Mouse (Mus musculus): ENCODE data around the gene Mlc1. TPM values are rescaled to one million over a fixed set of nuclear protein-coding genes. Genes with fewer than 3 reads are reported as not detected.

Mlc1 gene
- polyA plus RNA-seq (2012; rRNA removed): 15.1 and 20.5 TPM in 2 replicates

DNA sequence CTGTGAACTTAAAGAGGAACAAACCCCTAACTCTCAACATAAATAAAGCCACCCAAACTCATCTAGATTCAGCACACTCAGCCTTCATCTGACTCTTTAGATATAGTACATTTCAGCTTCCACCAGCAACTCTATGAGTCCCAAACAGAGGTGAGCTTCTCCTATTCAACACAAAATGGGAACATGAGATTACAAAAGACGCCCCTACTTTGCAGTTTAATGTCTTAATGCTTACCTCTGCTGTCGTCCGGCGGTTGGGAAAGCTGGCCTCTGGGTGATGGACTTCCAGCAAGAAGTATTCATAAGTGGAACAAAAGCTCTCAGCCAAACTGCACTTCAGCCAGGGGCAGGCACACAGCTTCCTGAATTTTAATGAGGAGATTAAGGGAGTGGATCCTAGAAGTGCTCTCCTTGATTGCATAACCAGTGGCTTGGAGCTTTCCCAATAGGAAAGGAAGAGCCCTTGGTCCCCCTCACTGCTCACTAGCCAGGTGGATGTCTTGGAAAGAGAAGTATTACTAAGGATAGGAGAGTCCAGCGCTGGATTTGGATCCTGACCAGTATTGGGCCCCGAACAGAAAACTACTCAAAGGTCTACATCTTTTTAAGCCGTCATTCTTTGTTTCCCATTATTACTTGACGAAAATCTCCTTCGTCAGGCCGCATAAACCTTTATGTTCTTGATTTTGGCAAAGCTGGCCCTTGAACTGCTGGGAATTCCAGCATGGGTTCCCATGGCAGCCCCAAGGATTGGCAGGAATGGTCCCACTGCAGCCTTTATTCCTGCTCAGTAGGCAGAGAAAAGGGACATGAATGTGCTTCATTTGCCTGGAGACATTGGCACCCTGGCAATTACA lies at the start of gene Mlc1:
Gene Mlc1, minus strand, starts transcription at position 727 of the 857 bp plus-strand sequence.
- peak; percentile 97 for DNase-seq (ENCODE audit: low read depth)
- no peak for TF ChIP-seq POLR2A (IDR thresholded peaks at IDR 0.05; ENCODE audit: borderline replicate concordance, extremely low read depth, insufficient read depth, insufficient read length, poor library complexity, severe bottlenecking)
- no peak for TF ChIP-seq CTCF (IDR thresholded peaks at IDR 0.05; ENCODE audit: borderline replicate concordance, extremely low read depth, insufficient read depth, insufficient read length)

- no peak for TF ChIP-seq CTCF (IDR thresholded peaks at IDR 0.05; ENCODE audit: borderline replicate concordance, extremely low read depth, insufficient read depth, insufficient read length)
- no peak for TF ChIP-seq POLR2A (IDR thresholded peaks at IDR 0.05; ENCODE audit: borderline replicate concordance, extremely low read depth, insufficient read depth, insufficient read length, poor library complexity, severe bottlenecking)
- no peak for DNase-seq (ENCODE audit: low read depth)
Observed at GRCm38 (mm10) chr15:89020492-89020891, 41.7 kb upstream of the Mlc1 start.

- DNase-seq (ENCODE audit: low read depth): no peak
- no peak for TF ChIP-seq CTCF (IDR thresholded peaks at IDR 0.05; ENCODE audit: borderline replicate concordance, extremely low read depth, insufficient read depth, insufficient read length)
- TF ChIP-seq POLR2A (IDR thresholded peaks at IDR 0.05; ENCODE audit: borderline replicate concordance, extremely low read depth, insufficient read depth, insufficient read length, poor library complexity, severe bottlenecking): no peak
Observed at GRCm38 (mm10) chr15:89020085-89020484, 41.3 kb upstream of the Mlc1 start.

DNA sequence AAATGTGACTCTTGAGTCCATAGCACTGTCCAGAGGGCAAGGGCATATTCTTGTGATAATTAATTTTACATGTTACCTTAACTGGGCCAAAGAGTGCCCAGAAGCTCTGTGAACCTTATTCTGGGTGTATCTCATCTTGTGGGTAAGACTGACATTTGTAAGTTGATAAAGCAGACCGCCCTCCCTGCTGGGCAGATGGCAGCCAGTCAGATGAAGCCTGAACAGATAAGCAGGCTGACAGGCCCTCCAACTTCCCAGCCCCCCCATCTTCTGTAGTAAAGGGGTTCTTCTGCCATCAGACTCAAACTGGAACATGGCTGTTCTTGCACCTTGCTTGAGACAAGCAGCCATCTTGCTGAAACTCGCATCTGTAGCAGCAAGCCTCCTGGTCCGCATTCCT lies 37.9 kb upstream of the Mlc1 start:
- no peak for DNase-seq (ENCODE audit: low read depth)
- no peak for TF ChIP-seq POLR2A (IDR thresholded peaks at IDR 0.05; ENCODE audit: borderline replicate concordance, extremely low read depth, insufficient read depth, insufficient read length, poor library complexity, severe bottlenecking)
- TF ChIP-seq CTCF (IDR thresholded peaks at IDR 0.05; ENCODE audit: borderline replicate concordance, extremely low read depth, insufficient read depth, insufficient read length): no peak

GRCm38 (mm10) chr15:89007781-89008180 lies 29.0 kb upstream of the Mlc1 start:
- no peak for TF ChIP-seq POLR2A (IDR thresholded peaks at IDR 0.05; ENCODE audit: borderline replicate concordance, extremely low read depth, insufficient read depth, insufficient read length, poor library complexity, severe bottlenecking)
- TF ChIP-seq CTCF (IDR thresholded peaks at IDR 0.05; ENCODE audit: borderline replicate concordance, extremely low read depth, insufficient read depth, insufficient read length): no peak
- DNase-seq (ENCODE audit: low read depth): no peak

DNA sequence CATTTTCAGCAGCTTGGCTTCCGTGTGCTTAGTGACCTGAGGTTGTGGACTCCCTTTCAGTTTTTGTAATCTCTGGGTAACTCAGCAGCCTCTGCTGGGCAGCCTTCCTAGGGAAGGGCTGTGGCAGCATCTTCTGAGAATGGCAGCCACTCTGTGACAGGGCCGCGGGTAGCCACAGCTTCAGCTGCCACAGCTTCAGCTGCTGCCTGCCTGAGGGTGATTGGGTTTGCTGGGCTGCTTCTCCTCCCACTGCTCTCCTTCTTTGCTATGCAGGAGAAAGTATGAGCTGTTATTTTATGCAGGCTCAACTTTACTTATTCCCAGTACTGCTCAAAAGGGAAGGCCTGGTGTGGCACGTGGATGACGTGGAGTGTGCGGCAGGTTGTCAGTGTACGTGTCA lies 28.2 kb upstream of the Mlc1 start:
- no peak for DNase-seq (ENCODE audit: low read depth)
- TF ChIP-seq CTCF (IDR thresholded peaks at IDR 0.05; ENCODE audit: borderline replicate concordance, extremely low read depth, insufficient read depth, insufficient read length): no peak
- no peak for TF ChIP-seq POLR2A (IDR thresholded peaks at IDR 0.05; ENCODE audit: borderline replicate concordance, extremely low read depth, insufficient read depth, insufficient read length, poor library complexity, severe bottlenecking)

GRCm38 (mm10) chr15:89001245-89001644 lies 22.4 kb upstream of the Mlc1 start:
- TF ChIP-seq CTCF (IDR thresholded peaks at IDR 0.05; ENCODE audit: borderline replicate concordance, extremely low read depth, insufficient read depth, insufficient read length): no peak
- no peak for TF ChIP-seq POLR2A (IDR thresholded peaks at IDR 0.05; ENCODE audit: borderline replicate concordance, extremely low read depth, insufficient read depth, insufficient read length, poor library complexity, severe bottlenecking)
- DNase-seq (ENCODE audit: low read depth): no peak

GRCm38 (mm10) chr15:89000367-89000766 lies 21.6 kb upstream of the Mlc1 start:
- no peak for DNase-seq (ENCODE audit: low read depth)
- TF ChIP-seq POLR2A (IDR thresholded peaks at IDR 0.05; ENCODE audit: borderline replicate concordance, extremely low read depth, insufficient read depth, insufficient read length, poor library complexity, severe bottlenecking): no peak
- TF ChIP-seq CTCF (IDR thresholded peaks at IDR 0.05; ENCODE audit: borderline replicate concordance, extremely low read depth, insufficient read depth, insufficient read length): no peak

- peak; percentile 43 for DNase-seq (ENCODE audit: low read depth)
- TF ChIP-seq POLR2A (IDR thresholded peaks at IDR 0.05; ENCODE audit: borderline replicate concordance, extremely low read depth, insufficient read depth, insufficient read length, poor library complexity, severe bottlenecking) (no peak), CTCF (IDR thresholded peaks at IDR 0.05; ENCODE audit: borderline replicate concordance, extremely low read depth, insufficient read depth, insufficient read length) (peak; percentile 47; the same call in 1 of the 2 replicates)
Observed at GRCm38 (mm10) chr15:88999124-88999523, 20.3 kb upstream of the Mlc1 start.

DNA sequence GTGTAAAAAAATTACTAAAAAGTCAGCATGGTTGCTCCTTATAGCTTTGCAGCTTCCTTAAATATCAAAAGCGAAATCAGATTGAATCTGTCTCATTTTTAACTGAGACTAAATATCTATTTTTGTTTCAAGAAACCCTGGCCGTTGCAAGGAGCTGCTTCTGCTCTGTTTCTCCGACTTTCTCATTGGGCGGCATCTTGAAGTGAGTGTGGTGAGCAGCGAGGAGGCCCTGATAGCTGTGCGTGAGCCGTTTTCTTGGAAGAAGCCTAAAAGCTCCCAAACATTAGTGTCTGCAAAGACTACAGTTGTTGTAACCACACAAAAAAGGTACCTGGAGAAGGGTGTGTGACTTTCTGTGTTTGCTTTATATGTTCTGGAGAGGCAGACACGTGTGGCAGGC lies 19.8 kb upstream of the Mlc1 start:
- DNase-seq (ENCODE audit: low read depth): no peak

DNA sequence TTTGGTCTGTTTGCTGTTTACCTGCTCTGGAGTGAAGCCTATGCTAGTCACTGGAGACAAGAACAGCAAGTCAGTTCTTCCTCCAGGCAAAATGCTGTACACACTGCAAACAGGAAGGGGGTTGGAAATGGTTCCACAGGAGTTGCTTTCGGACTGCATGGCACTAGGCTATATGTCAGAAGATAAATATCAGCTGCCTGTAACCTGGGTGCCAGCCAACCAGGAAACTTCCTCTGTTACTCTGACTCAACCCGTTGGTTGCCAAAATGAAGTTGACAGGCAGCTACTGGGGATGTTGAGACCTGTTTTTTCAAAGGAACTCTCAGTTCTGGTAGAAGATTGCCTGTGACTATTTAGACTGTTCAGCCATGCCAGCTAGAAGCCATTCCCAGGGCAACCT lies 10.4 kb upstream of the Mlc1 start:
- DNase-seq (ENCODE audit: low read depth): no peak
- TF ChIP-seq CTCF (IDR thresholded peaks at IDR 0.05; ENCODE audit: borderline replicate concordance, extremely low read depth, insufficient read depth, insufficient read length): no peak
- TF ChIP-seq POLR2A (IDR thresholded peaks at IDR 0.05; ENCODE audit: borderline replicate concordance, extremely low read depth, insufficient read depth, insufficient read length, poor library complexity, severe bottlenecking): no peak

More for the DNA sequence above, 19.8 kb upstream of the Mlc1 start:
- TF ChIP-seq CTCF (IDR thresholded peaks at IDR 0.05; ENCODE audit: borderline replicate concordance, extremely low read depth, insufficient read depth, insufficient read length) (no peak), POLR2A (IDR thresholded peaks at IDR 0.05; ENCODE audit: borderline replicate concordance, extremely low read depth, insufficient read depth, insufficient read length, poor library complexity, severe bottlenecking) (no peak)

Data from brain, embryonic 14.5 days (tissue).